Mouse (Mus musculus): ENCODE measurements at regions not wholly inside any gene's neighbourhood (a gene's known extent, or its start where the extent isn't known, plus 50 kb on each side); places are given as distances from the start of the nearest gene placed in this dataset.

DNA sequence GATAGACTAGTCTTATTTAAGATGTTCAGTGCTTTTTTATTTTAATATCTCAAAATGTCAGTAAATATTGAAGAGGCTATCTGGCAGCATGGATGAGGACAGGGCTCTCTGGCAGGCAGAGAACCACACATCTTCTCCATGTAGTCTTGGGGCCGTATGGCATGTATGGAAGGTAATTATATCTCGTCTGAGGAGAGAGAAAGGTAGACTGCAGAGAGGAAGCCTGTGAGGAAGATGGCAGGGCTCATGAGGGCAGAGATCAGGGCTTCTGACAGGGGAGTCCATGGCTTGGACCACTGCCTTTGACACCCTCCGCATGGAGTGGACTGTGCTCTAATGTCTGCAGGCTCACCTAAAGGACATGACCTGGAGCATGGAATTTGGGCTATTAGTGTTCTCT lies 146.0 kb upstream of the Runx1 start:
- TF ChIP-seq POLR2A (IDR thresholded peaks at IDR 0.05; ENCODE audit: insufficient read length, low read depth) (no peak), E2F4 (IDR thresholded peaks at IDR 0.05; ENCODE audit: insufficient read depth) (no peak), MAX (IDR thresholded peaks at IDR 0.05; ENCODE audit: low read depth) (no peak), MYOG (IDR thresholded peaks at IDR 0.05; ENCODE audit: control insufficient read depth in 1 of 3, insufficient read depth in 1 of 3, insufficient read length in 2 of 3, low read depth in 2 of 3) (no peak), POLR2AphosphoS2 (IDR thresholded peaks at IDR 0.05; ENCODE audit: insufficient read length, low read depth) (no peak), USF1 (IDR thresholded peaks at IDR 0.05; ENCODE audit: low read depth) (no peak), TCF3 (IDR thresholded peaks at IDR 0.05; ENCODE audit: insufficient read length, low read depth) (no peak), REST (IDR thresholded peaks at IDR 0.05; ENCODE audit: insufficient read depth, insufficient read length) (no peak), CEBPB (IDR thresholded peaks at IDR 0.05; ENCODE audit: insufficient read depth, poor library complexity, severe bottlenecking) (no peak), MYOD1 (IDR thresholded peaks at IDR 0.05; ENCODE audit: control insufficient read depth in 1 of 3, insufficient read length in 2 of 3, low read depth in 2 of 3) (no peak), TCF12 (IDR thresholded peaks at IDR 0.05; ENCODE audit: insufficient read depth, poor library complexity, severe bottlenecking) (no peak), SRF (IDR thresholded peaks at IDR 0.05; ENCODE audit: control insufficient read depth, insufficient read length, low read depth) (no peak)
